Mouse (Mus musculus): ENCODE measurements around the gene Apba3.

- no peak for TF ChIP-seq CTCF (IDR thresholded peaks at IDR 0.05; ENCODE audit: borderline replicate concordance, extremely low read depth, insufficient read depth, insufficient read length)
- no peak for TF ChIP-seq POLR2A (IDR thresholded peaks at IDR 0.05; ENCODE audit: borderline replicate concordance, extremely low read depth, insufficient read depth, insufficient read length, poor library complexity, severe bottlenecking)
Measured at GRCm38 (mm10) chr10:81249442-81249841, 17.3 kb upstream of the Apba3 start.
